ENCODE assay signal across 19 mouse cellular contexts in genomic region chr14:105064243-105064642, GRCm38 (mm10).
DNase-seq lines count a peak whose midpoint lies in the region; ATAC-seq lines count a peak whose summit lies in the region.
"Had no signal": no experiment of that assay in that cellular context is flagged by ENCODE, and none has a peak within 500 bp of the region (broad histone marks: within the 10 kb centered on the region; RNA-seq: fewer than 3 reads in every experiment).

No protein-coding gene starts in this region.

- intact Hi-C loops in heart, postnatal 14 days (cut with DNase I): no loop called here

- ATAC-seq in frontal cortex, adult (ENCODE audit: low TSS enrichment): peak; percentile 97
- ATAC-seq: activated CD4-positive, CD25-positive, alpha-beta regulatory T cell, adult 4 months; CD4-positive, CD25-positive, alpha-beta regulatory T cell, adult 4 months; forebrain, embryonic 13.5 days; forebrain, embryonic 15.5 days; forebrain, postnatal 0 days; Patski had no signal

- no peak for DNase-seq in frontal cortex, postnatal 10 days (ENCODE audit: low spot score in 2 of 2)
- peak; percentile 37 for DNase-seq in layer of hippocampus, adult 9-11 months
- DNase-seq in layer of hippocampus, adult 8-10 months (ENCODE audit: low spot score in 2 of 2): no peak
- no peak for DNase-seq in heart, postnatal 14 days
- DNase-seq: adrenal gland, postnatal 10 days; adrenal gland, postnatal 25 days; B cell, adult 2 months; cerebellum, adult 11-12 months; cerebellum, adult 2 months; cerebellum, adult 9-10 months; cerebellum, postnatal 10 days; cerebellum, postnatal 25 days; forebrain, postnatal 0 days had no signal
